Comparison of ENCODE assay signal across 8 mouse cellular contexts in genomic region chr5:39643260-39643923, GRCm38 (mm10).
DNase-seq lines count a peak whose midpoint lies in the region; ATAC-seq and TF ChIP-seq lines count a peak whose summit lies in the region.

No protein-coding gene starts in this region.

- peak; percentile 94 for DNase-seq in heart, adult 11 months
- DNase-seq in heart, postnatal 36 days, result no peak
- no peak for DNase-seq in forebrain, embryonic 10.5 days (ENCODE audit: extremely low spot score, low spot score)
- peak; percentile 47 for DNase-seq in limb, embryonic 10.5 days (ENCODE audit: low spot score)
- DNase-seq in spleen, adult 12 weeks (ENCODE audit: low spot score), result no peak
- no peak for DNase-seq in gastrocnemius, postnatal 36 days

- TF ChIP-seq CTCF in E14TG2a.4 (conservative IDR thresholded peaks at IDR 0.05; ENCODE audit: low read length), result no peak

- intact Hi-C loops in heart, postnatal 36 days (cut with DNase I), result loop anchor here (5.0 to 10.0 kb wide), 4 partner anchors 199 to 429 kb away; no protein-coding TSS in a partner anchor
- intact Hi-C loops in gastrocnemius, postnatal 36 days (cut with DNase I), result loop anchor here (5.0 kb wide), 1 partner anchor 861 kb away; no protein-coding TSS in a partner anchor

- H3K4me2 ChIP-seq in neural tube, embryonic 15.5 days, result peak overlapping the region; percentile 91

- H3K27ac ChIP-seq in forebrain, embryonic 10.5 days, result no peak overlapping the region
- no peak overlapping the region for H3K27ac ChIP-seq in limb, embryonic 10.5 days
- no peak overlapping the region; the same call in 1 of the 2 replicates for H3K27ac ChIP-seq in neural tube, embryonic 15.5 days (replicated peaks)

- H3K27me3 ChIP-seq in E14TG2a.4 (ENCODE audit: insufficient read depth, low read length), result peaks cover 52% of the 10 kb centered on the region
- peaks cover 57% of the 10 kb centered on the region for H3K27me3 ChIP-seq in forebrain, embryonic 10.5 days (ENCODE audit: poor library complexity, severe bottlenecking)
- H3K27me3 ChIP-seq in limb, embryonic 10.5 days (ENCODE audit: low read depth, poor library complexity, severe bottlenecking), result peaks cover 57% of the 10 kb centered on the region
- H3K27me3 ChIP-seq in neural tube, embryonic 15.5 days (replicated peaks), result peaks cover 4% of the 10 kb centered on the region; the same call in 1 of the 2 replicates

- H3K4me1 ChIP-seq in E14TG2a.4 (replicated peaks; ENCODE audit: low read depth, low read length), result peaks cover 15% of the 10 kb centered on the region
- H3K4me1 ChIP-seq in forebrain, embryonic 10.5 days, result peaks cover 22% of the 10 kb centered on the region
- H3K4me1 ChIP-seq in limb, embryonic 10.5 days, result peaks cover 14% of the 10 kb centered on the region
- H3K4me1 ChIP-seq in neural tube, embryonic 15.5 days, result peaks cover 43% of the 10 kb centered on the region

- peak overlapping the region; percentile 60 for H3K9ac ChIP-seq in neural tube, embryonic 15.5 days (replicated peaks)

- peak overlapping the region; percentile 82; the same call in 1 of the 2 replicates for H3K4me3 ChIP-seq in E14TG2a.4 (replicated peaks; ENCODE audit: low read length)
- peak overlapping the region; percentile 72 for H3K4me3 ChIP-seq in forebrain, embryonic 10.5 days
- peak overlapping the region; percentile 59 for H3K4me3 ChIP-seq in limb, embryonic 10.5 days
- peak overlapping the region; percentile 58 for H3K4me3 ChIP-seq in neural tube, embryonic 15.5 days (replicated peaks)

- H3K9me3 ChIP-seq in E14TG2a.4 (ENCODE audit: low read length), result no peaks in the 10 kb centered on the region
- H3K9me3 ChIP-seq in forebrain, embryonic 10.5 days, result no peaks in the 10 kb centered on the region
- no peaks in the 10 kb centered on the region for H3K9me3 ChIP-seq in limb, embryonic 10.5 days (replicated peaks)
- no peaks in the 10 kb centered on the region for H3K9me3 ChIP-seq in neural tube, embryonic 15.5 days (replicated peaks)

- ATAC-seq in neural tube, embryonic 15.5 days (ENCODE audit: low FRiP score), result no peak

- WGBS in forebrain, embryonic 10.5 days, result 4% methylated on average over 22 of the region's 22 CpGs
- 3% methylated on average over 22 of the region's 22 CpGs for WGBS in limb, embryonic 10.5 days
- 2% methylated on average over 22 of the region's 22 CpGs for WGBS in neural tube, embryonic 15.5 days

- H3K36me3 ChIP-seq in E14TG2a.4 (ENCODE audit: insufficient read depth, low read length), result no peaks in the 10 kb centered on the region
- H3K36me3 ChIP-seq in forebrain, embryonic 10.5 days (replicated peaks), result no peaks in the 10 kb centered on the region
- no peaks in the 10 kb centered on the region for H3K36me3 ChIP-seq in limb, embryonic 10.5 days
- no peaks in the 10 kb centered on the region for H3K36me3 ChIP-seq in neural tube, embryonic 15.5 days

Comparison
In these comparisons a context has a peak if more than half of its experiments do, and no peak if none do; other contexts are left out.
1. DNase-seq: peak in heart, adult 11 months (single experiment) and limb, embryonic 10.5 days (single experiment); none in heart, postnatal 36 days (0 of 2), forebrain, embryonic 10.5 days (single experiment), spleen, adult 12 weeks (single experiment) and gastrocnemius, postnatal 36 days (0 of 2).
2. Peak in every context shown above with its lines, with median percentiles within 50 percentile points of each other: H3K4me3 ChIP-seq.